Mouse (Mus musculus) left cerebral cortex, postnatal 4 days (tissue): ENCODE results near the gene Por. TPM values are rescaled to one million over a fixed set of nuclear protein-coding genes. Genes with fewer than 3 reads are reported as not detected.
A peak's percentile ranks its signal among the peaks of the same experiment; 100 is the strongest.

Experiments
- DNase-seq: peaks from one replicate; pipeline ENCODE4 v3.0.0-alpha.2; 2022
- intact Hi-C: fragments of 180-260 bp; cut with DNase I; formaldehyde crosslinking; loops from one replicate; pipeline ENCODE4 v1.15.1; 2025
- microRNA-seq: library from miRNA; unstranded; fragments of <30 nt; microRNA quantifications from one replicate; pipeline ENCODE4 v1.2.0, GENCODE M21; 2022
- total RNA-seq, 2 experiments: library from RNA; stranded (reverse); gene quantifications; 2 replicates each; pipeline ENCODE4 v1.2.3; 2021

Por gene
- total RNA-seq, 2 experiments from 2014 or later, result 77.3 to 80.5 TPM

DNA sequence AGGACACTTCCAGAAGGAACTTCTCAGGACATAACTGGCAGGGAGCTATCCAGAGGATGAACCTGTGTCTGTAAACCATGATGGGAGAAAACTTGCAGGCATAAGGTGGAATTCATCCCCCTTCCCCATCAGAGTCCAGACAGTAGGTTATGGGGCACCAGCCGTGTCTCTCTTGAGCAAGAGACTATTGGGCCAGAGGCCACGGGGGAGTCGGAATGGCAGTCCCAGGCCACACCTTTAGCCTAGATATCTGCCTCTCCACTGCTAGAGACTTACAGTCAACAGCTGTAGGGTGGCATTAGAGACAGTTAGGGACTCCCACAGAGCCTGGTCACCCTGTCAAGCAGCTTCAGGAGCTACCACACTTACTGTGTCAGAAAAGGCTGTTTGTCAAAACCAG lies 92.0 kb downstream of the Por start:
- DNase-seq, result no peak
- intact Hi-C loops, result loop anchor here (5.0 to 10.0 kb wide), 2 partner anchors 210 to 357 kb away; no protein-coding TSS in a partner anchor

DNA sequence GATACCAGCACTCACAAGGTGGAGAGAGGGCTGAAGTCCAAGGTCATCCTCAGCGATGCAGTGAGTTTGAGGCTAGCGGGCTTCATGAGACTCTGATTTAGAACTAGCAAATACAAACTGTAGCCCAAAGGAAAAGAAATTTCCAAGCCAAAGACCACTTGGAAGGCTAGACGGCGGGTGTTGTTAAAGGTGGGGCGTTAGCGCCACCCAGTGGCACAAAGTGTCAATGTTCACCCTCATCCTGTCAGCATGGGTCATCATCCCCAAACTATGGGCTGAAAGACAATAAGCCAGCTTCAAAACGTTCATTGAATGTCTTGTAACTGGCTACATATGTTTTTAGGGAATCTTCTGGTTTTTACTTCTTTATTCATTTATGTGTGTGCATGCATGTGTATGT lies 93.7 kb downstream of the Por start:
- DNase-seq, result peak; percentile 82
- intact Hi-C loops, result loop anchor here (1.0 to 10.0 kb wide), 3 partner anchors 145 to 359 kb away; no protein-coding TSS in a partner anchor

DNA sequence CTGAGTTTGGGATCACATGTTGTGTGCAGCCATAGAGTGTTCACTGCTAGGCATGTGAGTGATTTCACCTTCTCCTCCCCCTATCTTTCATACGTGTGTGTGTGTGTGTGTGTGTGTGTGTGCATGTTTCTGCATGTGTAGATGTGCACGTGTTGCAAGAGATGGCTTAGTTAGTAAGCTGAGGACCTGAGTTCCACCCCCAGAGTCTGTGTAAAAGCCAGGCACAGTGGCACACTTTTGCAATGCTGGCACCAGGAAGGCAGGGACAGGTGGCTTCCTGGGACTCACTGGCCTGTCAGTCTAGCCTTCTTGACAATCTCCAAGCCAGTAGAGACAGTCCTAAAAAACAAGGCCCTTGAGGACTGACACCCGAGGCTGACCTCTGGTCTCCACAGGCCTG lies 95.1 kb downstream of the Por start:
- DNase-seq, result no peak
- intact Hi-C loops, result loop anchor here (5.0 to 10.0 kb wide), 2 partner anchors 213 to 360 kb away; no protein-coding TSS in a partner anchor

DNA sequence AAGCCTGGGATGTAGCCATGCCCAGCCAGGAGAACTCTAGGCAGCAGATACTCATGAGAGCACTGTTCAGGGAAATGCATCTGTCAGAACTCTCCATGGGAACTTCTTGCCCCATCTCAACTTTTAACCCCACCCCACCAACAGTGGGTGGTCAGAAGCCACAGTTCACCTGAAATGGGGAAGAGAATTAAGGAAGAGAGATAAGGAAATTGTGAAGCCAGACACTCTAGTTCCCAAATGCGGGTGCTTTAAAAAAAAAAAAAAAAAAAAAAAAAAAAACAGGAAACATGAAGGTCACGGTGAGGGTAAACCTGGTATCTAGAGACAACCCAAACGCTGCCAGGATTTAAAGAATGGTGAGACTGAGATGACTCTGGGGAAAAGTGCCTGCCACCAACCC lies 102.7 kb downstream of the Por start:
- no peak for DNase-seq
- intact Hi-C loops, result no loop called here

DNA sequence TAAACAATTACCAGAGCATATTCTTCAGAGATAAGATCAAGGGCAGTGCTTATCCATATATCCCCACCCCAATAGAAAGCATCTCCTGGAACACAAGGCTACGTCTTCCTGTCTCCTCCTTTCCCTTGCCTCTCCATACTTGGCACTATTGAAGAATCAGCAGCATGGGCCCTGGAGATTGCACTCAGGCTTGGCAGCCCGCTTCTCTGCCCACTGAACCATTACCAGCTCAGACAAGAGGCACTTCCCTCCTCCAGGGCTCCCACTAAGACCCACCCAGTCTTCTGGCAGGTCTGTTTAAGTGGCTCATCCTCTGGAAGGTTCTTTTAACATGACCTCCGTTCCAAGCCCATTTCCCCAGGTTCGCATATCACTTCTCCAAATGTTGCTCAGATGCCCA lies 106.7 kb downstream of the Por start:
- intact Hi-C loops, result no loop called here
- DNase-seq, result peak; percentile 24

DNA sequence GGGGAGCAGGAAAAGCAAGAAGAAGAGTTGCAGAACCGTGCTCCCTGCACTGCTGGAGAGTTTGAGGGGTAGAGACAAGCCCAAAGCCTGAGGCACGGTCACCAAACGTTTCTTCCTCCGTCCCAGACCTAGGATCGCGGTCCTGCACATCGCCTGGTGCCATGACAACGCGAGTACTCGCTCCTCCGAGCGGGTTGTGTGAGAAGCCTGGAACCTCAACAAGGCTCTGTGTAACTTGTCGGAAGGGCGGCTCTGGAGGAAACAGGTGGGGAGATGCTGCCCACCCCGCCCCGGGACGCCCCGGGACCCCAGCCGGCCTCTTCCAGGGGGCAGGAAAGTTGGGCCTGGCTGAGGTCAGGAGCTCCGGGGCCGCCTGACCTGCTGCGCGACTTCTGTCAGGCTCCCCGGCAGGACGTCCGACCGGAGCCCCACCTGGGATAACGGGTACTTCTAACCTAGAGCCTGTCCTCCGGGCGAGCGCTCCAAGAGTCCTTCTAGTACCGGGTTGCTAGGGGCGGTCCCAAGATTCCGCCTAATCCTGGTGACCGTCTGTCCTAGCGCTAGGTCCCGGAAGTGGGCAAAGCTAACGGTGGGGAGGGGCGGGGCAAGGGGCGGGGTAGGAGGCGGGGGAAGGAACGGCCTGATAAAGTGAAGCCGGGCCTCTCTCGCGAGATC lies 108.1 kb downstream of the Por start, which contains the start of gene Styxl1:
Gene Styxl1 (minus strand): TSS at position 590 of the 675 bp plus-strand sequence.
- intact Hi-C loops, result no loop called here
- DNase-seq, result no peak

DNA sequence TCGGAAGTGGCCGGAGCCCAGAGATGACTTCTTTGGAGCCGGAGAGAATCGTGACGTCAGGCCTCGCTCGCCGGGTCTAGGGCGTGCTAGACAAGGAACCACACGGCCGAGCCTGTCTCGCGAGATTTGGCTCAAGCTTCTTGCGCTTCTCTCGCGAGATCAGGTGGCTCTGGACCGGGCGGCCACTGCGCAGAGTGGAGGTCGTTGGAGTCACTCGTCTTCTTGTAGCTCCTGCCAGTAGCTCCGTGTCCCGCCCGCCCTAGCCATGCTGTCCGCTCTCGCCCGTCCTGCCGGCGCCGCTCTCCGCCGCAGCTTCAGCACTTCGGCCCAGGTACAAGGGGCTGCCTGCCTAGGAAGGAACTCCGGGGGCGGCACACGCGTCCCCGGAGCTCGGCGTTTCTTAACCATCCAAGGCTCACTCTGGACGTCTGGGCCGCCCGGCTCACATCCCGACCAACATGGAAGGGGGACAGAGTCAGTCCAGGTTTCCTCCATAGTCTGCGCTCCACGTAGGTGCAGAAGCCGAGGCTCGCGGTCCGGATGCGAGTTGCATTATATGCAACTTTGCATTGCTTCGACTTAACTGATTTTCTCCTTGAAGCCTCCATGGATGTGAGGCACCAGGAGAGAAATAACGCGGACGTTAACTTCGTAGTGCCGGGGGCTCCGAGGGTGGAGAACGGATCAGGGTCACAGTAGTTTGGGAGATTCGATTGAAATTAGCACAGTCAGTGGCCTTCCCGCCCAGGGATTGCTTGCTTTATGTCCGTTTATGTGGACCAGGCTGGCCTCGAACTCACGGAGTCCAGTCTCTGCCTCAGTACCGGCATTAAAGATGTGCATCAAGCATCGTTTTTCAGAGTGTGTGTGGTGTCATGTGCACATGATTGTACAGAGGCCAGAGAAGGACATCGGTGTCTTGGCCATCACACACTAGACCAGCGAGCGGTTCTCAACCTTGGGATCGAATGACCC lies 108.9 kb downstream of the Por start, which contains the start of gene Mdh2:
Gene Mdh2 (plus strand): TSS at position 10 of the 975 bp plus-strand sequence.
- intact Hi-C loops, result no loop called here
- peak; percentile 100 for DNase-seq

DNA sequence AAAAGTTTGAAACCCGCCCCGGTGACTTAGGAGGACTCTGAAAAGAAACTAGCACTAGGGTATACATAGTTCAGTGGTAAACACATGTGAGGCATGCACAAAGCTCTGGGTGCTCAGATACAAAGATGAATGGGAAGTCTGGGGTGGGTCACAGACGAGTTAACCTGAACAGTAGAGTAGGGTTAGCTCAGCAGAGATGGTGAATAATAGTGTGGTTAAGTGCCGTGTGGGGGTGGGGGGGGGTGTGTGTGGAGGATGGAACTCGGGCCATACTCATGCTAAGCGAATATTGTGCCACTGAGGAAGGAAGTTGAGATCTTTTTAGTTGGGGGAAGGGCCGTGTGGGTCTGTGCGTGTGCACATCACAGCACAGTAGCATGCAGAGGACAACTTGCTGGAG lies 110.5 kb downstream of the Por start:
- DNase-seq, result no peak
- intact Hi-C loops, result no loop called here

DNA sequence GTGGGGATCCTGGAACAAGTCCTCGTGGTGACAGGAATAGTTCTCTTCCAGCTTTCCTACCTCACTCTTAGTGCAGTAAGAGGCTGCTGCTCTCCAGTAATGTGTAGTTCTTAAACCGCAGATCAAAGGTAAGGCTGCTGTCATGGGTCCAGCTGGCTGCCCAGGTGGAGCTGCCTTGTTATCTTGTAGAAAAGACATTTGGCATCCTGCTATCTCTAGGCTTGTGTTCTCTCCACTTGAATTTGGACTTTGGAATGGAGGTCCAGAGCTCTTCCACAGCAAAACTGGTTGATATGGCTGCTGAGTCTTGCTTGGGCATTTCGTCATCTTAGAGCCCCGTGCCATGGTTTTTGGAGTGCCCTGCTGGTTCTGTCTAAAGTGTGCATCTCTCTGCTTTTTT lies 113.1 kb downstream of the Por start:
- no peak for DNase-seq
- intact Hi-C loops, result no loop called here

Small RNA genes lying within 50 kb of the gene (microRNA-seq; reads per million reads assigned to microRNA genes)
- gene Mir7034, result 1.5 reads per million

Other genes starting within 250 kb of the Por start
- gene Hip1, start 124.9 kb upstream of the Por start, total RNA-seq, result 100 to 1,000 TPM in 1 of 2 experiments, 10 to 100 TPM in 1; 99.7 to 102 TPM
- gene Ccl26, start 106.5 kb upstream of the Por start, total RNA-seq, result not detected
- under 1 TPM in 1 of 2 experiments, not detected in 1; 0.52 TPM for gene Ccl24, start 97.0 kb upstream of the Por start, total RNA-seq
- 10 to 100 TPM; 53.8 to 68.7 TPM for gene Rhbdd2, start 37.4 kb upstream of the Por start, total RNA-seq
- gene Tmem120a, start 74.4 kb downstream of the Por start, total RNA-seq, result 10 to 100 TPM; 44.4 to 47.0 TPM
- gene Styxl1, start 108.4 kb downstream of the Por start, total RNA-seq, result not detected
- 100 to 1,000 TPM; 359 to 370 TPM for gene Mdh2, start 108.4 kb downstream of the Por start, total RNA-seq
- 10 to 100 TPM; 87.6 to 91.5 TPM for gene Srrm3, start 136.9 kb downstream of the Por start, total RNA-seq
- 1 to 10 TPM; 3.2 to 3.7 TPM for gene Hspb1, start 217.9 kb downstream of the Por start, total RNA-seq